Mouse (Mus musculus) hindbrain, embryonic 11.5 days (tissue): ENCODE measurements around the gene Chkb. TPM values are rescaled to one million over a fixed set of nuclear protein-coding genes. Genes with fewer than 3 reads are reported as not detected.

ENCODE experiments used
- ATAC-seq: fragments of 200-750 bp; cut with Nextera tagmentation; 2 replicates; pipeline ENCODE4 v1.8.0; 2017; ENCODE audit warnings: mild to moderate bottlenecking, moderate TSS enrichment, moderate library complexity; ENCODE audit not compliant: low FRiP score
- DNase-seq: peaks from one replicate; pipeline ENCODE4 v3.0.0-alpha.2; 2015; ENCODE audit warnings: low spot score
- H3K27ac ChIP-seq: fragments of 300-500 bp; sonication (generic); 2 replicates; pipeline ENCODE4 v1.5.1; 2014; ENCODE audit warnings: mild to moderate bottlenecking, low read depth, low read length
- H3K27me3 ChIP-seq: fragments of 300-500 bp; sonication (generic); 2 replicates; pipeline ENCODE4 v1.6.1; 2014; ENCODE audit warnings: mild to moderate bottlenecking, low read length, moderate library complexity, mixed read lengths; ENCODE audit not compliant: control insufficient read depth, insufficient read depth
- H3K36me3 ChIP-seq: fragments of 300-500 bp; sonication (generic); 2 replicates; pipeline ENCODE4 v1.6.1; 2014; ENCODE audit warnings: mild to moderate bottlenecking, low read length, moderate library complexity, mixed read lengths; ENCODE audit not compliant: control insufficient read depth, insufficient read depth
- H3K4me1 ChIP-seq: fragments of 300-500 bp; sonication (generic); replicated peaks from 2 replicates; pipeline ENCODE4 v1.6.1; 2014; ENCODE audit warnings: low read length, mixed read lengths; ENCODE audit not compliant: control insufficient read depth, insufficient read depth
- H3K4me2 ChIP-seq: fragments of 300-500 bp; sonication (generic); replicated peaks from 2 replicates; pipeline ENCODE4 v1.6.1; 2014; ENCODE audit warnings: mild to moderate bottlenecking, low read depth, low read length
- H3K4me3 ChIP-seq: fragments of 300-500 bp; sonication (generic); 2 replicates; pipeline ENCODE4 v1.5.1; 2014; ENCODE audit warnings: low read depth, low read length
- H3K9ac ChIP-seq: fragments of 300-500 bp; sonication (generic); 2 replicates; pipeline ENCODE4 v1.6.1; 2014; ENCODE audit warnings: low read depth, low read length
- H3K9me3 ChIP-seq: fragments of 300-500 bp; sonication (generic); 2 replicates; pipeline ENCODE4 v1.6.1; 2016; ENCODE audit warnings: low read length; ENCODE audit not compliant: control insufficient read depth
- WGBS: fragments of 180-500 bp; shearing (Covaris S2); extraction: QIAGEN DNeasy Blood & Tissue Kit; methylation state at CpG from one replicate; pipeline ENCODE4 v1.1.7; 2014; 5-methylcytosine and 5-hydroxymethylcytosine counted together
- polyA plus RNA-seq: library from polyadenylated mRNA; unstranded; fragments of >200 nt; fragmentation: Nextera tagmentation; extraction: Ambion mirVana; gene quantifications from 2 replicates; pipeline ENCODE4 v1.2.1, GENCODE M21; 2014

The Chkb gene
- polyA plus RNA-seq, 1 experiment from 2014 or later = 63.4 TPM

GRCm38 (mm10) chr15:89473921-89474320, 44.2 kb upstream of the Chkb start:
- Histone ChIP-seq H3K4me2 (no peak overlapping the region), H3K4me3 (no peak overlapping the region), H3K36me3 (no peaks in the 10 kb centered on the region), H3K9me3 (no peaks in the 10 kb centered on the region), H3K27me3 (no peaks in the 10 kb centered on the region), H3K9ac (no peak overlapping the region), H3K4me1 (0 out of 2 replicates have a peak, but pooled peaks cover 2% of the 10 kb centered on the region), H3K27ac (no peak overlapping the region)
- DNase-seq = no peak
- ATAC-seq = no peak
- 95% methylated on average over 8 of the region's 8 CpGs for WGBS

DNA sequence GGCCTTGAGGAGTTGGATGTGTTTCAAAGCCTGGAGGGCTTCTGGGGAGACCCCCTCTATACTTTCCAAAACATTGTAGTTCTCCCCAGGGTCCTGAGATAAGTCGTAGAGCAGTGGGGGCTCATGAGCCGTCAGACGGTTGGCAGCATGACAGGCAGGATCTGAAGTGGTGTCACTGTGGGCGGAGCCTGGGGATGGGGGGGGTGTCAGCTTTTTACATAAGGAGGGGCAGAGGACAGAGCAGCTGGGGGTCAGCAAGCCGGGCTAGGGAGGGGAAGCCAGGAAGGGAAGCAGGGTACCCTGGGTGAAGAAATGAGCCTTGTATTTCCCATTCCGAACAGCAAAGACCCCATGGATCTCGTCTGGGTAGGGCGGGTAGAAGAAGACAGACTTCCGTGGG, 43.7 kb upstream of the Chkb start:
- H3K4me2 ChIP-seq = no peak overlapping the region
- no peaks in the 10 kb centered on the region for H3K9me3 ChIP-seq
- H3K4me1 ChIP-seq = 0 out of 2 replicates have a peak, but pooled peaks cover 2% of the 10 kb centered on the region
- H3K27ac ChIP-seq = no peak overlapping the region
- WGBS = 83% methylated on average over 9 of the region's 9 CpGs
- no peak for ATAC-seq
- DNase-seq = no peak
- no peak overlapping the region for H3K4me3 ChIP-seq
- H3K36me3 ChIP-seq = no peaks in the 10 kb centered on the region
- H3K9ac ChIP-seq = no peak overlapping the region
- no peaks in the 10 kb centered on the region for H3K27me3 ChIP-seq

GRCm38 (mm10) chr15:89471476-89471875, 41.8 kb upstream of the Chkb start:
- Histone ChIP-seq H3K4me1 (0 out of 2 replicates have a peak, but pooled peaks cover 2% of the 10 kb centered on the region), H3K27me3 (no peaks in the 10 kb centered on the region), H3K9ac (no peak overlapping the region), H3K4me3 (no peak overlapping the region), H3K27ac (no peak overlapping the region), H3K4me2 (no peak overlapping the region), H3K36me3 (no peaks in the 10 kb centered on the region), H3K9me3 (no peaks in the 10 kb centered on the region)
- no peak for DNase-seq
- WGBS = 93% methylated on average over 4 of the region's 4 CpGs
- no peak for ATAC-seq

- Histone ChIP-seq H3K27ac (no peak overlapping the region), H3K36me3 (no peaks in the 10 kb centered on the region), H3K9ac (no peak overlapping the region), H3K4me2 (no peak overlapping the region), H3K27me3 (no peaks in the 10 kb centered on the region), H3K4me3 (no peak overlapping the region), H3K4me1 (no peaks in the 10 kb centered on the region), H3K9me3 (no peaks in the 10 kb centered on the region)
- DNase-seq = peak; percentile 55
- ATAC-seq = no peak
- WGBS = 39% methylated on average over 2 of the region's 2 CpGs
Measured at GRCm38 (mm10) chr15:89468577-89468976, 38.9 kb upstream of the Chkb start.

DNA sequence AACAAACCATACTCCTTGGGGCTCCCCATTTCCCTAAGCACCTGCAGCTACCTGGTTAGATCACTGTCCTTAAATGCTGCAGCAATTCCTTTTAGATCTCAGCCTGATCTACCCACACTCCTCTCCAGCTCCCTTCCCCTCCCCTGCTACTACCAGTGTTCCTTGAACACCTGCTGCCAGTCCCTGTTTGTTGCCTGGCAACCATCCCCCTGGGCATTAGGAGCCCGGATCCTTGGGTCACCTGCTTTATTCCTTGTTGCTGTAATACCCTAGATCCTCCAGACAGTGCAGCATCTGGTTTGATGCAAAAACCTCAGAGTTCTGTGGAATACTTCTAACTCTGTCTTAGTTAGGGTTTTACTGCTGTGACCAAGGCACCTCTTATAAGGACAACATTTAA, 35.3 kb upstream of the Chkb start:
- DNase-seq = peak; percentile 57
- 13% methylated on average over 1 of the region's 1 CpGs for WGBS
- H3K4me1 ChIP-seq = no peaks in the 10 kb centered on the region
- no peak overlapping the region for H3K9ac ChIP-seq
- 0 out of 2 replicates have a peak, but pooled peaks have one; percentile 31 for ATAC-seq
- no peak overlapping the region for H3K27ac ChIP-seq
- H3K4me2 ChIP-seq = no peak overlapping the region
- peaks cover 7% of the 10 kb centered on the region; the same call in 1 of the 2 replicates for H3K36me3 ChIP-seq
- no peaks in the 10 kb centered on the region for H3K9me3 ChIP-seq
- no peak overlapping the region for H3K4me3 ChIP-seq
- H3K27me3 ChIP-seq = no peaks in the 10 kb centered on the region

DNA sequence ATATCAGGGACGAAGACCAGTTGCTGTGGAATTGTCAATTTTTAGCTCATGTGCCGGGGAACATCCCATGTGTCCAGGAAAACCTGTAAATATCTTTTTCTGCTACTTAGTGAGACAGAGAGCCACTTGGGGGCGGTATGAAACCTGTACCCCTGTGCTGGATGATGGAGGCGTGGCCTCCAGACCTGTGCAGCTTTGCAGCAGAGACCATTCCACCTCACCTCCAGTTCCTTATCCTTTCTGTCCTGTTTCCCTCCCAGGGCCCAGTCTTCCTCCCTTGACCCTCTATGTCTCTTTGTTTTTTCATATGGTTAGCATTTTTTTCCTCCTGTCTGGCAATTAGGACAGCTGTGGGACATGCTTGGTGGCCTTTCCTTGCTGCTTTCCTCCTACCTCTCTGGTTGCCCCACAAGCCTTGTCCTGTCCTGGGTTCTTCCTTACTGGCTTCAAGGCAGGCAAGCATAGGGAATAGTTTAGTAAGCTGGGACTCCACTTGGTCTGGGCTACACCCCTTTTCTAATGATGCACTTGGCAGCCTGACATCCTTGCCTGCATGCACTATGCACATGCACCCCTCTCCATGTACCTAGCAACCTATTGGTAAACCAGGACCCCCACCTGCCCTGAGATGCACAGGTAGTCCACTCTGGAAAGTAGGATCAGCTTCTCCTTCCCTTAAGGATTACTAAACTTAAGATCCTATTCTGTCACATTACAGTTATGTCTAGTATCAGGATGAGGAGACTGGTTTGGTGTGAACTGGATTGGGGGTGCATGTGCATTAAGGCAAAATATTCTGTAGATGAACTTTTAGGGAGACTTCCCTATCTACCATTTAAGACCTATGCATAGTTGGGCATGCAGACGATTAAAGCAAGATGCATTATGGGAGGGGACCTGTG, 33.9 kb upstream of the Chkb start:
- Histone ChIP-seq H3K27me3 (no peaks in the 10 kb centered on the region), H3K27ac (no peak overlapping the region), H3K36me3 (peaks cover 7% of the 10 kb centered on the region; the same call in 1 of the 2 replicates), H3K9me3 (no peaks in the 10 kb centered on the region), H3K4me3 (no peak overlapping the region), H3K9ac (no peak overlapping the region), H3K4me1 (no peaks in the 10 kb centered on the region), H3K4me2 (no peak overlapping the region)
- no peak for DNase-seq
- 67% methylated on average over 5 of the region's 5 CpGs for WGBS
- ATAC-seq = no peak

DNA sequence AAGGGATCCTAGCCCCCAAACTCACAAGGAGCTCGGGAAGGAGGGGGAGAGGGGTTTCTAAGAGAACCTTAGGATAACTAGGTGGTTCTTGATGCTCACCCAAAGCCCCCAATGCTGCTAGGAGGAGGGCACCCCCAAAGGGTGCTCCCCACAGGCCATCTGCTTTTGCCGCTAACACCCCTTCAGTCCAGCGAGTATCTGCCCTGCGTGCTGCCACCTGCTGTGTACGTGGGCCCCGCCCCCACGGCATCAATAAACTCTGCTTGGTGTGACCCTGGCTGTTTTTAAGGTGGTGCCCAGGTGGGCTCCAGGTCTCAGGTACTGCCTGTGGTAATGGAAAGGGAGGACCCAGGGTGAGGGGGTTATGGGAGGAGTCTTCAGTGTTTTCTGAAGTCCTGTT, 32.5 kb upstream of the Chkb start:
- WGBS = 80% methylated on average over 7 of the region's 7 CpGs
- ATAC-seq (no peak), DNase-seq (no peak)
- Histone ChIP-seq H3K36me3 (peaks cover 12% of the 10 kb centered on the region; the same call in 1 of the 2 replicates), H3K4me2 (no peak overlapping the region), H3K27me3 (no peaks in the 10 kb centered on the region), H3K9me3 (no peaks in the 10 kb centered on the region), H3K4me1 (no peaks in the 10 kb centered on the region), H3K4me3 (no peak overlapping the region), H3K27ac (no peak overlapping the region), H3K9ac (no peak overlapping the region)

DNA sequence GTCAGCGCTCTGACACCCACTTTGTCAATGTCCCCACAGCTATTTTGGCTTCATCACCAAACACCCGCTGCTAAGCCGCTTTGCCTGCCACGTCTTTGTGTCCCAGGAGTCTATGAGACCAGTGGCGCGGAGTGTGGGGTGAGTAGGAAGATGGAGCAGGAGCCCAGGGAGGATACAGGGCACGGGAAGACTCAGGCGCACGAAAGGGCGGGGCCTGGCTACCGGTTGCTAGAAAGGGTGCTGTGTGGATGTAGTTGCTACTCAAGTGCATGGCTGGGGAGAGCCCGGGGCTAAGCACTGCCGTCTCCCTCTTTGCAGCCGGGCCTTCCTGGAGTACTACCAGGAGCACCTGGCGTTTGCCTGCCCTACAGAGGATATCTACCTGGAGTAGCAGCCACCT, 31.6 kb upstream of the Chkb start:
- ATAC-seq (no peak), DNase-seq (no peak)
- Histone ChIP-seq H3K4me1 (no peaks in the 10 kb centered on the region), H3K9ac (no peak overlapping the region), H3K27ac (no peak overlapping the region), H3K9me3 (no peaks in the 10 kb centered on the region), H3K36me3 (peaks cover 13% of the 10 kb centered on the region; the same call in 1 of the 2 replicates), H3K4me2 (no peak overlapping the region), H3K27me3 (no peaks in the 10 kb centered on the region), H3K4me3 (no peak overlapping the region)
- 81% methylated on average over 15 of the region's 15 CpGs for WGBS

DNA sequence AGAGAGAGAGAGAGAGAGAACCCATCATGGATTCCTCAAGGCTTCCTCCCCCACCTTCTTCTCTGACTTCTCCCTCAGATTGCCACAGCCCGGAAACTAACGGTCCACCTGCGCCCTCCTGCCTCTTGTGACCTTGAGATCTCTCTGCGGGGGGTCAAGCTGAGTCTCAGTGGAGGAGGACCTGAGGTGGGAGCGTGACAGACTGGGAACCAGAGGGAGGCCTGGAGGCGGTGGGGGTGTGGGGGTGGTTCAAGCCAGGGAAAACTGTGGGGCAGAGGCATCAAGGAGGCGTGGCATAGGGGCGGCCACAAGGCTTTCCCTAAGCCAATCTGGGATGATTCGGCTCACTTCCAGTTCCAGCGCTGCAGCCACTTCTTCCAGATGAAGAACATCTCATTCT, 30.6 kb upstream of the Chkb start:
- H3K4me2 ChIP-seq = no peak overlapping the region
- H3K27ac ChIP-seq = no peak overlapping the region
- ATAC-seq (no peak), DNase-seq (no peak)
- peaks cover 5% of the 10 kb centered on the region; the same call in 1 of the 2 replicates for H3K4me1 ChIP-seq
- WGBS = 76% methylated on average over 10 of the region's 10 CpGs
- H3K36me3 ChIP-seq = peaks cover 13% of the 10 kb centered on the region; the same call in 1 of the 2 replicates
- H3K27me3 ChIP-seq = no peaks in the 10 kb centered on the region
- no peaks in the 10 kb centered on the region for H3K9me3 ChIP-seq
- no peak overlapping the region for H3K4me3 ChIP-seq
- no peak overlapping the region for H3K9ac ChIP-seq
